Mouse (Mus musculus): ENCODE measurements at regions not wholly inside any gene's neighbourhood (a gene's known extent, or its start where the extent isn't known, plus 50 kb on each side); places are given as distances from the start of the nearest gene placed in this dataset.

DNA sequence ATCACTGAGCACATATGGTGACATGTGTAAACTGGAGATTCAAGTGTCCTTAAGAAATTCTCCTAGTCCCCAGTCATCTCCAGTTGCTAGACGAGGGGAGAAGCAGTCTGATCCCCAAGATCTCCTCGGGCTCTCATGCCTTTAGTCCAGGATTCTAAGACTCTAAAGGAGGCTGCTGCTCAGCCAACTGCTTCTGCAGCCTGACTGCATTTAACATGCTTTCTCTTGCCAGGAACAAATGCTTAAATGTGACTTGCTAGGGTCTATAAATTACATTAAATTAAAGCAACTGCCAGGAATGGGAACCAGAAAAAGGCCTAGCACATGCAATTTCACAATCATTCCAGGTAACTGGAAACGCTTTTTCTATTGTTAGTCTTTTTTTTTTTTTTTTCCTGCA is 599.8 kb upstream of the Gcfc2 start:
- H3K4me1 ChIP-seq (ENCODE audit: control insufficient read depth, insufficient read depth, low read length) = no peaks in the 10 kb centered on the region
- TF ChIP-seq CTCF (IDR thresholded peaks at IDR 0.05; ENCODE audit: insufficient read depth, low read length) (no peak), POLR2A (IDR thresholded peaks at IDR 0.05; ENCODE audit: borderline replicate concordance, extremely low read depth, low read depth, low read length) (no peak)
- H3K4me3 ChIP-seq (replicated peaks; ENCODE audit: extremely low read depth, low read depth, low read length) = no peak overlapping the region
- 53% methylated on average over 3 of the region's 3 CpGs for WGBS
- DNase-seq = no peak

DNA sequence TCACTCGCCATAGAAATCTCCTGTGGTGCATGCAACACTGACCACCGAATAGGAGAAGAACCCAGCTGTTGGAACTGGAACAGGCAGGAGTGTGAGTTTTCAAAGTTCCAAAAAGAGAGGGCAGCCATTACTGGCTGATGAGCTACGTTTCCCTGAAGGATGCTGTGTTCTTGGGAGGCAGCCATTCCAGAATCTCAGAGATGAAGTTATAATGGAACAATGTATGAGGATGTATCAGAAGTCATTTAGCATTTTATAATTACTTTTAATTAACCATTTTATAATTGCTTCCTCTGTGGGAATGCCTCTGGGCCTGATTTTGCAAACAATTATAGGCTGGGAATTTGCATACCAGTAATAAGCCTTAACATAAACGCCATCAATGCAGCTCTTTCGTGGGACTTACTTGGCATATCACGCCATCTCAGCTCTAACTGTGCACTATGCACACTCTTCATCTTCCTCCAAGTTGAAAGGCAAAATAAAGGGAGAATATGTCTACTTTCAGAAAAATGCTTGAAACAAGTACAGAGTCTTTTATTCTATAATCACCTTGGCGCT is 559.4 kb upstream of the Gcfc2 start:
- WGBS = 80% methylated on average over 7 of the region's 7 CpGs
- DNase-seq = no peak
- Histone ChIP-seq H3K4me3 (replicated peaks; ENCODE audit: extremely low read depth, low read depth, low read length) (no peak overlapping the region), H3K4me1 (ENCODE audit: control insufficient read depth, insufficient read depth, low read length) (no peaks in the 10 kb centered on the region)
- TF ChIP-seq CTCF (IDR thresholded peaks at IDR 0.05; ENCODE audit: insufficient read depth, low read length) (no peak), POLR2A (IDR thresholded peaks at IDR 0.05; ENCODE audit: borderline replicate concordance, extremely low read depth, low read depth, low read length) (no peak)

DNA sequence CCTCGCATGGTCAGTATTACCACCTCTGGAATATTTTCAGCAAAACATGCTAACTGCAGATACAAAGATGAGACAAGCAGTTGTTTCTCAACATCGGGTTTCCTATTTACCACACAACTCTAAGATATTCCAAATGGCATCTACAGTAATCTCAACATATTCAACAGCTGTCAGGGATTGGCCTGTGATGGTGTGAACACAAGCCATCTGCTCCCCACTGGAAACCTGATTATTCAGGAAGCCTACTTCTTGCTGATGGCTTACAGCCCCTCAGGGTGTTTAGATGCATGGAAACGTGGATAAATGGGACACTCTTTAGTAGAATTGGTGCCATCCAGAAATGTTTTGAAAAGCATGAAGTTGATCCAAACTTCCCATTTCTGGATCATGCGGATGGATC is 535.0 kb upstream of the Gcfc2 start:
- no peak overlapping the region for H3K4me3 ChIP-seq (replicated peaks; ENCODE audit: extremely low read depth, low read depth, low read length)
- TF ChIP-seq CTCF (IDR thresholded peaks at IDR 0.05; ENCODE audit: insufficient read depth, low read length) = no peak
- TF ChIP-seq POLR2A (IDR thresholded peaks at IDR 0.05; ENCODE audit: borderline replicate concordance, extremely low read depth, low read depth, low read length) = no peak
- WGBS = 65% methylated on average over 4 of the region's 4 CpGs
- DNase-seq = no peak
- H3K4me1 ChIP-seq (ENCODE audit: control insufficient read depth, insufficient read depth, low read length) = no peaks in the 10 kb centered on the region

DNA sequence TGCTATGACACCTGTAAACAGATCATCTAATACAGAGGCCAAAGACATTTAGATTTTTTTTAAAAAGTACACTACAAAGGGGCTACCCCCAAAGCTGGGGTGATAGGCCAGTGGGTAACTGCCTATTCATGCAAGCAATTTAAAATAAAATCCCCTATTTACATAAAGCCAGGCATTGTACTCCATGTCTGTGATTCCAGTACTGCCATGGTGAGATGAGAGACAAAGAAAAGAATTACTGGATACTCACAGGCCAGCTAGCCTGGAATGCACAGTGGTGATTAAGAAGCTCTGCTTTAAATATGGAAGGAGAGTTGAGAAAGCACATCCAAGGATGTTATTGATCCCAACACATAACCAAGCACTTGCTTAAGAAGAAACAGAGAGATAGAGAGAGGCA is 520.3 kb upstream of the Gcfc2 start:
- no peak overlapping the region for H3K4me3 ChIP-seq (replicated peaks; ENCODE audit: extremely low read depth, low read depth, low read length)
- TF ChIP-seq CTCF (IDR thresholded peaks at IDR 0.05; ENCODE audit: insufficient read depth, low read length) (no peak), POLR2A (IDR thresholded peaks at IDR 0.05; ENCODE audit: borderline replicate concordance, extremely low read depth, low read depth, low read length) (no peak)
- DNase-seq = no peak
- H3K4me1 ChIP-seq (ENCODE audit: control insufficient read depth, insufficient read depth, low read length) = no peaks in the 10 kb centered on the region

- Histone ChIP-seq H3K4me3 (replicated peaks; ENCODE audit: extremely low read depth, low read depth, low read length) (no peak overlapping the region), H3K4me1 (ENCODE audit: control insufficient read depth, insufficient read depth, low read length) (no peaks in the 10 kb centered on the region)
- 86% methylated on average over 5 of the region's 5 CpGs for WGBS
- DNase-seq = no peak
- TF ChIP-seq POLR2A (IDR thresholded peaks at IDR 0.05; ENCODE audit: borderline replicate concordance, extremely low read depth, low read depth, low read length) (no peak), CTCF (IDR thresholded peaks at IDR 0.05; ENCODE audit: insufficient read depth, low read length) (no peak)
Observed at GRCm38 (mm10) chr6:81413611-81414010, 509.9 kb upstream of the Gcfc2 start.

GRCm38 (mm10) chr6:81434745-81435144 is 488.7 kb upstream of the Gcfc2 start:
- TF ChIP-seq POLR2A (IDR thresholded peaks at IDR 0.05; ENCODE audit: borderline replicate concordance, extremely low read depth, low read depth, low read length) = no peak
- no peak for TF ChIP-seq CTCF (IDR thresholded peaks at IDR 0.05; ENCODE audit: insufficient read depth, low read length)
- Histone ChIP-seq H3K4me1 (ENCODE audit: control insufficient read depth, insufficient read depth, low read length) (no peaks in the 10 kb centered on the region), H3K4me3 (replicated peaks; ENCODE audit: extremely low read depth, low read depth, low read length) (no peak overlapping the region)
- no peak for DNase-seq
- WGBS = 74% methylated on average over 6 of the region's 6 CpGs

GRCm38 (mm10) chr6:81438951-81439722 is 484.3 kb upstream of the Gcfc2 start:
- TF ChIP-seq POLR2A (IDR thresholded peaks at IDR 0.05; ENCODE audit: borderline replicate concordance, extremely low read depth, low read depth, low read length) (no peak), CTCF (IDR thresholded peaks at IDR 0.05; ENCODE audit: insufficient read depth, low read length) (no peak)
- DNase-seq = no peak
- Histone ChIP-seq H3K4me1 (ENCODE audit: control insufficient read depth, insufficient read depth, low read length) (no peaks in the 10 kb centered on the region), H3K4me3 (replicated peaks; ENCODE audit: extremely low read depth, low read depth, low read length) (no peak overlapping the region)
- WGBS = 87% methylated on average over 2 of the region's 2 CpGs

- Histone ChIP-seq H3K4me1 (ENCODE audit: control insufficient read depth, insufficient read depth, low read length) (no peaks in the 10 kb centered on the region), H3K4me3 (replicated peaks; ENCODE audit: extremely low read depth, low read depth, low read length) (no peak overlapping the region)
- no peak for DNase-seq
- TF ChIP-seq POLR2A (IDR thresholded peaks at IDR 0.05; ENCODE audit: borderline replicate concordance, extremely low read depth, low read depth, low read length) = no peak
- no peak for TF ChIP-seq CTCF (IDR thresholded peaks at IDR 0.05; ENCODE audit: insufficient read depth, low read length)
Observed at GRCm38 (mm10) chr6:81441396-81441795, 482.1 kb upstream of the Gcfc2 start.

DNA sequence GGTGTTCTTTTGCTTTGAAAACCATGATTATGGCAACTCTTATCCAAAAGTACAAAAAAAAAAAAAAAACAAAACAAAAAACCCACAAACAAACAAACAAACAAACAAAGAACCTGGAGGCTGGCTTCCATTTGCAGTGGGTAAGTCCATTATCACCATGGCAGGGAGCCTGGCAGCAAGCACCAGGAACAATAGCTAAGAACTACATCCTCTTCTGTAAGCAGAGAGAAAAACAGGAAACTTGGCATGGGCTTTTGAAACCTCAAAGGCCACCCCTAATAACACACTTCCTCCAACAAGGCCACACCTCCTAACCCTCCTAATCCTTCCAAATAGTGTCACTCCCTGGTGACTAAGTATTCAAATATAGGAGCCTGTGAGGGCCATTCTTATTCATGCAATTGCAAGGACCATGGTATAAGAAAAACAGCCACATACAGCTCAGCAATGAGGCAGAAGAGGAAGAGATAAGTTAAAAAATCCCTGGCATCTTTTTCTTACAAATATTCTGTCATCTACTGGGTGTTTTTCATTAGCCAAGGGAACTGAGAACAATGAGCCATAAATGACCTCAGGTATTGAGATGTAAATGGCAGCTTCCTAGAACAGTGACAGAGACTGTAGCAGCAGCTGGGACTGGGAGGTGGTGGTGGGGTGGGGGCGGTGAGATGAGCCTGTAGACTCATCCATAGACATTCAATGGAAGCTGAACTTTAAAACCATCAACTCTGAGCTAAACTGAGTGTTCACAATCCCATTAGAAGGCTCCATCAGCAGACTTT is 477.3 kb upstream of the Gcfc2 start:
- Histone ChIP-seq H3K4me1 (ENCODE audit: control insufficient read depth, insufficient read depth, low read length) (no peaks in the 10 kb centered on the region), H3K4me3 (replicated peaks; ENCODE audit: extremely low read depth, low read depth, low read length) (no peak overlapping the region)
- no peak for DNase-seq
- TF ChIP-seq POLR2A (IDR thresholded peaks at IDR 0.05; ENCODE audit: borderline replicate concordance, extremely low read depth, low read depth, low read length) = no peak
- 83% methylated on average over 1 of the region's 1 CpGs for WGBS

GRCm38 (mm10) chr6:81447701-81448100 is 475.8 kb upstream of the Gcfc2 start:
- 84% methylated on average over 6 of the region's 6 CpGs for WGBS
- TF ChIP-seq CTCF (IDR thresholded peaks at IDR 0.05; ENCODE audit: insufficient read depth, low read length) (no peak), POLR2A (IDR thresholded peaks at IDR 0.05; ENCODE audit: borderline replicate concordance, extremely low read depth, low read depth, low read length) (no peak)
- DNase-seq = no peak
- no peak overlapping the region for H3K4me3 ChIP-seq (replicated peaks; ENCODE audit: extremely low read depth, low read depth, low read length)
- H3K4me1 ChIP-seq (ENCODE audit: control insufficient read depth, insufficient read depth, low read length) = no peaks in the 10 kb centered on the region

Measured in lung, adult 2 months (tissue).